Mouse (Mus musculus): Measurements from ENCODE around the gene Syt1. TPM values are rescaled to one million over a fixed set of nuclear protein-coding genes. Genes with fewer than 3 reads are reported as not detected.

Syt1 gene
- polyA plus RNA-seq, 1 experiment from 2014 or later: 0.33 TPM

- no peak overlapping the region for H3K9ac ChIP-seq (ENCODE audit: low read depth, low read length)
- WGBS: 96% methylated on average over 11 of the region's 11 CpGs
- no peak overlapping the region for H3K4me2 ChIP-seq (ENCODE audit: low read length)
Observed at GRCm38 (mm10) chr10:108655074-108655473, 355.7 kb downstream of the Syt1 start.

DNA sequence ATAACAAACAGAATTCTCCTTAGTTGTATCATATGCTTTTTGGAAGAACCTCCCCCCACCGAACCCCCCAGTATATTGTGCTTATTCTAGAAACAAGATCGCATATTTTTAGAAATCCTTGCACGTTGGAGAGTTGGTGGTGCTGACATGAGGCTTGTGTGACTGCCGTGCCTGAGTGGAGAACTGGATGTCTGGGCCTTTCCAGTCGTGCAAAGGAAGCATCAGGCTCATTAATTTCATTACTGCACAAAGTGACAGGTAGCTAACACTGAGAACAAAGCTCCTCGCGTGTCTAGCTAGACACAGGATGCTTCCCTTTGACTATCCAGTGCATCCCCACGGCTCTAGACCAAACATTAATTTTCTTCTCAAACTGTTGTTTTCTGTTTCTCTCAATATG is 358.0 kb downstream of the Syt1 start:
- ATAC-seq (replicated peaks; ENCODE audit: low FRiP score, low read depth) (no peak), DNase-seq (ENCODE audit: low spot score) (peak; percentile 52)
- no peak overlapping the region for H3K27ac ChIP-seq
- H3K4me1 ChIP-seq (replicated peaks; ENCODE audit: insufficient read depth, low read length): no peaks in the 10 kb centered on the region
- no peak overlapping the region for H3K4me2 ChIP-seq (ENCODE audit: low read length)
- no peaks in the 10 kb centered on the region for H3K36me3 ChIP-seq (ENCODE audit: insufficient read depth, low read length)
- WGBS: 22% methylated on average over 8 of the region's 8 CpGs
- H3K27me3 ChIP-seq (ENCODE audit: insufficient read depth, low read length): no peaks in the 10 kb centered on the region
- no peaks in the 10 kb centered on the region for H3K9me3 ChIP-seq (replicated peaks; ENCODE audit: low read length)
- no peak overlapping the region for H3K4me3 ChIP-seq (replicated peaks; ENCODE audit: low read depth, low read length)
- no peak for TF ChIP-seq CTCF (IDR thresholded peaks at IDR 0.05; ENCODE audit: low read depth)
- no peak overlapping the region for H3K9ac ChIP-seq (ENCODE audit: low read depth, low read length)

More at GRCm38 (mm10) chr10:108655074-108655473, 355.7 kb downstream of the Syt1 start:
- no peak overlapping the region for H3K27ac ChIP-seq
- H3K4me1 ChIP-seq (replicated peaks; ENCODE audit: insufficient read depth, low read length): no peaks in the 10 kb centered on the region
- TF ChIP-seq CTCF (IDR thresholded peaks at IDR 0.05; ENCODE audit: low read depth): no peak
- H3K36me3 ChIP-seq (ENCODE audit: insufficient read depth, low read length): no peaks in the 10 kb centered on the region
- H3K27me3 ChIP-seq (ENCODE audit: insufficient read depth, low read length): no peaks in the 10 kb centered on the region
- no peak for ATAC-seq (replicated peaks; ENCODE audit: low FRiP score, low read depth)
- no peaks in the 10 kb centered on the region for H3K9me3 ChIP-seq (replicated peaks; ENCODE audit: low read length)
- H3K4me3 ChIP-seq (replicated peaks; ENCODE audit: low read depth, low read length): no peak overlapping the region
- DNase-seq (ENCODE audit: low spot score): no peak

- H3K27me3 ChIP-seq (ENCODE audit: insufficient read depth, low read length): no peaks in the 10 kb centered on the region
- DNase-seq (ENCODE audit: low spot score): no peak
- no peak overlapping the region for H3K4me2 ChIP-seq (ENCODE audit: low read length)
- no peak overlapping the region for H3K4me3 ChIP-seq (replicated peaks; ENCODE audit: low read depth, low read length)
- no peaks in the 10 kb centered on the region for H3K36me3 ChIP-seq (ENCODE audit: insufficient read depth, low read length)
- H3K9me3 ChIP-seq (replicated peaks; ENCODE audit: low read length): no peaks in the 10 kb centered on the region
- H3K4me1 ChIP-seq (replicated peaks; ENCODE audit: insufficient read depth, low read length): no peaks in the 10 kb centered on the region
- no peak overlapping the region for H3K27ac ChIP-seq
- no peak for ATAC-seq (replicated peaks; ENCODE audit: low FRiP score, low read depth)
- H3K9ac ChIP-seq (ENCODE audit: low read depth, low read length): no peak overlapping the region
- no peak for TF ChIP-seq CTCF (IDR thresholded peaks at IDR 0.05; ENCODE audit: low read depth)
- WGBS: 81% methylated on average over 8 of the region's 8 CpGs
Observed at GRCm38 (mm10) chr10:108652066-108652465, 358.7 kb downstream of the Syt1 start.

GRCm38 (mm10) chr10:108649174-108649573 is 361.6 kb downstream of the Syt1 start:
- WGBS: 72% methylated on average over 7 of the region's 7 CpGs
- ATAC-seq (replicated peaks; ENCODE audit: low FRiP score, low read depth) (no peak), DNase-seq (ENCODE audit: low spot score) (no peak)
- Histone ChIP-seq H3K4me1 (replicated peaks; ENCODE audit: insufficient read depth, low read length) (no peaks in the 10 kb centered on the region), H3K4me3 (replicated peaks; ENCODE audit: low read depth, low read length) (no peak overlapping the region), H3K36me3 (ENCODE audit: insufficient read depth, low read length) (no peaks in the 10 kb centered on the region), H3K27me3 (ENCODE audit: insufficient read depth, low read length) (no peaks in the 10 kb centered on the region), H3K9ac (ENCODE audit: low read depth, low read length) (no peak overlapping the region), H3K27ac (no peak overlapping the region), H3K4me2 (ENCODE audit: low read length) (no peak overlapping the region), H3K9me3 (replicated peaks; ENCODE audit: low read length) (no peaks in the 10 kb centered on the region)
- no peak for TF ChIP-seq CTCF (IDR thresholded peaks at IDR 0.05; ENCODE audit: low read depth)

DNA sequence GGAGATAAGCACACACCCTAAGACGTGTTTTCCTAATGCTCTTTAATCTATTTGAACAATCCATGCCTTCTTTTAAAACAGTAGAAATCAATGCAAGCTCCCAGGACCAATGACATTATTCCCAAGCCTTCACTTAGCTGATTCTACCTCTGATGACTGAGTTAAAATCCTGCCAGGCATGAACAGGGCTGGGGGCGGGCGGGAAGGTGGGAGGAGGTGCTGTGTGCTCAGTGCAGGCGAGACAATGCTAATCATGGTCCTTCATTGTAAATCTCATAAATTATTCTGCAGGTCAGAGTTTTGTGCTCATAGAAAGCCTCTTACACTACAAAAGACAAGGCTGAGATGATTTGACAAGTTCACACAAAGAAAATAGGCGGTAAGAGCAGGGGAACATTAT is 366.9 kb downstream of the Syt1 start:
- Histone ChIP-seq H3K4me3 (replicated peaks; ENCODE audit: low read depth, low read length) (no peak overlapping the region), H3K9me3 (replicated peaks; ENCODE audit: low read length) (no peaks in the 10 kb centered on the region), H3K27ac (no peak overlapping the region), H3K9ac (ENCODE audit: low read depth, low read length) (no peak overlapping the region), H3K36me3 (ENCODE audit: insufficient read depth, low read length) (no peaks in the 10 kb centered on the region), H3K4me1 (replicated peaks; ENCODE audit: insufficient read depth, low read length) (no peaks in the 10 kb centered on the region), H3K27me3 (ENCODE audit: insufficient read depth, low read length) (no peaks in the 10 kb centered on the region), H3K4me2 (ENCODE audit: low read length) (no peak overlapping the region)
- no peak for TF ChIP-seq CTCF (IDR thresholded peaks at IDR 0.05; ENCODE audit: low read depth)
- DNase-seq (ENCODE audit: low spot score) (no peak), ATAC-seq (replicated peaks; ENCODE audit: low FRiP score, low read depth) (no peak)
- 53% methylated on average over 5 of the region's 5 CpGs for WGBS

- 78% methylated on average over 5 of the region's 5 CpGs for WGBS
- H3K4me2 ChIP-seq (ENCODE audit: low read length): no peak overlapping the region
- no peak for TF ChIP-seq CTCF (IDR thresholded peaks at IDR 0.05; ENCODE audit: low read depth)
Observed at GRCm38 (mm10) chr10:108638095-108638494, 372.7 kb downstream of the Syt1 start.

GRCm38 (mm10) chr10:108636086-108636485 is 374.7 kb downstream of the Syt1 start:
- Histone ChIP-seq H3K27ac (no peak overlapping the region), H3K36me3 (ENCODE audit: insufficient read depth, low read length) (no peaks in the 10 kb centered on the region), H3K4me1 (replicated peaks; ENCODE audit: insufficient read depth, low read length) (no peaks in the 10 kb centered on the region), H3K9me3 (replicated peaks; ENCODE audit: low read length) (no peaks in the 10 kb centered on the region), H3K4me2 (ENCODE audit: low read length) (no peak overlapping the region), H3K4me3 (replicated peaks; ENCODE audit: low read depth, low read length) (no peak overlapping the region), H3K27me3 (ENCODE audit: insufficient read depth, low read length) (no peaks in the 10 kb centered on the region), H3K9ac (ENCODE audit: low read depth, low read length) (no peak overlapping the region)
- DNase-seq (ENCODE audit: low spot score) (no peak), ATAC-seq (replicated peaks; ENCODE audit: low FRiP score, low read depth) (no peak)
- 81% methylated on average over 7 of the region's 7 CpGs for WGBS
- no peak for TF ChIP-seq CTCF (IDR thresholded peaks at IDR 0.05; ENCODE audit: low read depth)

More at GRCm38 (mm10) chr10:108638095-108638494, 372.7 kb downstream of the Syt1 start:
- DNase-seq (ENCODE audit: low spot score) (no peak), ATAC-seq (replicated peaks; ENCODE audit: low FRiP score, low read depth) (no peak)
- Histone ChIP-seq H3K36me3 (ENCODE audit: insufficient read depth, low read length) (no peaks in the 10 kb centered on the region), H3K4me3 (replicated peaks; ENCODE audit: low read depth, low read length) (no peak overlapping the region), H3K9ac (ENCODE audit: low read depth, low read length) (no peak overlapping the region), H3K27me3 (ENCODE audit: insufficient read depth, low read length) (no peaks in the 10 kb centered on the region), H3K27ac (no peak overlapping the region), H3K9me3 (replicated peaks; ENCODE audit: low read length) (no peaks in the 10 kb centered on the region), H3K4me1 (replicated peaks; ENCODE audit: insufficient read depth, low read length) (no peaks in the 10 kb centered on the region)

Data from kidney, postnatal 0 days (tissue).